Mouse (Mus musculus): ENCODE data around the gene St6galnac3.
"Not testable (repeated sequence)": the region's sequence is repeated elsewhere in the genome, so short reads cannot be mapped to it uniquely, and the experiment has no call there.

Gene St6galnac3

GRCm38 (mm10) chr3:153414132-153414531 lies 310.8 kb downstream of the St6galnac3 start:
- no peak for DNase-seq (ENCODE audit: extremely low spot score, low spot score)

DNA sequence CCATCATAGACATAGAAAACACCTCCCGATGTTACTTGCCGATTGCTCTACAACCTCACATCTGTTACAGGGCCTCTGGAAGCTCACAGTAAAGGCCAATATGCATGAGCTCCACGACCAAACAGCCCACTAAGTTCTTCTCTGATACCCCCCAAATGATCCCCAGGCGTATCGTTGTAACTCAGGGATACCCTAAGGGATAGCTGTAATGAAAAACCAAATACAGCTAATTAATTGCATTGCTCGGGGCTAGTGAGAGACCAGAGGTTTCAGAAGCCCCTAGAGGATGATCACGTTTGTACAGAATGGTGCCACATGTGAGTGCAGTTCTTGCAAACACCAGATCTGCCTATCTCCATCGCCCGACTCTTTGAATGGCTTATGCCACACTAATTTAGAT lies 315.7 kb downstream of the St6galnac3 start:
- no peak for DNase-seq (ENCODE audit: extremely low spot score, low spot score)

GRCm38 (mm10) chr3:153408361-153408760 lies 316.6 kb downstream of the St6galnac3 start:
- no peak for DNase-seq (ENCODE audit: extremely low spot score, low spot score)

GRCm38 (mm10) chr3:153407698-153408097 lies 317.3 kb downstream of the St6galnac3 start:
- DNase-seq (ENCODE audit: extremely low spot score, low spot score), result no peak

GRCm38 (mm10) chr3:153406858-153407257 lies 318.1 kb downstream of the St6galnac3 start:
- DNase-seq (ENCODE audit: extremely low spot score, low spot score), result no peak

GRCm38 (mm10) chr3:153406220-153406619 lies 318.8 kb downstream of the St6galnac3 start:
- DNase-seq (ENCODE audit: extremely low spot score, low spot score), result no peak

GRCm38 (mm10) chr3:153405643-153406042 lies 319.3 kb downstream of the St6galnac3 start:
- DNase-seq (ENCODE audit: extremely low spot score, low spot score), result no peak

- no peak for DNase-seq (ENCODE audit: extremely low spot score, low spot score)
Measured at GRCm38 (mm10) chr3:153400259-153400658, 324.7 kb downstream of the St6galnac3 start.

GRCm38 (mm10) chr3:153399574-153399973 lies 325.4 kb downstream of the St6galnac3 start:
- DNase-seq (ENCODE audit: extremely low spot score, low spot score), result no peak

DNA sequence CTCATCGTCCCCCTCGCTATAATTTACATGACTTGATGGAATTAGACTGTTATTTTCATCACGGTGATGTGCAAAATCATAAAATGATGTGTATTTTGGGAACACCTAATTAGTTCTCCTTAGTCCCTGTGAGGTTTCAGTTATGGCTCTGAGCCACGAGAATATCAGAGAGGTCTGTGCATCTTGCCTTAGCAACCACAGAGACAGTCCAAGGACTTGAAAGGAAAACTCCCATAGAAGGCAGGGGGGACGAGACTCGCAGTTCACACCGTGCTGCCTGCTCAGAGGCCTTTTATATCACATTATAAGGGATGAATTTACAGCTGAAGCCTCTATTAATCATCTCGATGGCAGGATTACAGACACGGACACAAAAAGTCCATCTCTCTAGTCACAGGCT lies 327.2 kb downstream of the St6galnac3 start:
- no peak for DNase-seq (ENCODE audit: extremely low spot score, low spot score)

DNA sequence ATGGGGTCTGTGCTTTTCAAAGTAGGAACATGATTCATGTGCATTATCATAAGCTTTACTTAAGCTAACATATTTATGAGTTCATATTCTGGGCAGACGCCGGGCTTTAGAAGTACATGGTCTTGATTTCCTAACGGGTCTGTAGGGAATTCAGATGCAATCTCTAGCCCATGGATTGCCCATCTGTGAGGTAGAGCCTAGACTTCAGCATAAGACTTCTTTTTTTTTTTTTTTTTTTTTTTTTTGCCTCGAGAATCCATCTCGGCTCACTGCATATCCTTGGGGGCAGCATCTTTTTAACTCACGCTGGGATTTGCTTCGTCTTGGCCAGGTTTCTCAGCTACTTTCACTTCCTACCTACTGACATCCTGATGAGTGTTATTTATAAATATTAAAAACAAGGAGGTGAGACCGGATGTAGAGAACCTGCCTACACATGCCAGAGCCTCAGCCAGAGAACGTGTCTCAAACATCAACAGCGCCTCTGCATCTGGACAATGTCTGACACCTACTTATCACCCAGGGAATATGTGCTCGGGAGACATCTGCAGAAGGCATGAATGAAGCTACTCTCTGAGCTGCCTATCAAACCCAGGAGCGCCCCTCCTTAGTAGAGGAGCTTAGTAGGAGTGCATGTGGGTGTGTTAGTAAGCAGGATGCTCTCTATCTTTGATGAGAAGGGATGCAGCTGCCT lies 328.5 kb downstream of the St6galnac3 start:
- DNase-seq (ENCODE audit: extremely low spot score, low spot score), result no peak

DNA sequence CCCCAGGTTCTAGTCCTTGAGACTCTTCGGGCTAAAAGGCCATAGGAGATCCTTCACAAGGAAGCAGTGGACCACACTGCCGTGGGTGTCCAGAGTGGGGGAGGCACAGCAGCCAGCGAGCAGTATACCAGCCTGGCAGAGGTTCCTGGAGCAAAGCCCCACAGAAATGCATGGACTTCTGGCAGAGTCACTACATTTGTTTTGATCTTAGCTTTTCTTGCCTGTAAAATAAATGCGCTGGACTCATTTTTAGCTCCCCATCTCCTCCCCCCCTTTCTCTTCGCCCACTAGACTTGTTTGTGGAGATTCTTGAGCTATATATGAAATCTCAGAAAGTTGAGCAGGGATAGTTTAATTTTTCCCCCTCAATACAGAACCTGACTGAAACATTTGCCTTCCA lies 329.6 kb downstream of the St6galnac3 start:
- DNase-seq (ENCODE audit: extremely low spot score, low spot score), result no peak

DNA sequence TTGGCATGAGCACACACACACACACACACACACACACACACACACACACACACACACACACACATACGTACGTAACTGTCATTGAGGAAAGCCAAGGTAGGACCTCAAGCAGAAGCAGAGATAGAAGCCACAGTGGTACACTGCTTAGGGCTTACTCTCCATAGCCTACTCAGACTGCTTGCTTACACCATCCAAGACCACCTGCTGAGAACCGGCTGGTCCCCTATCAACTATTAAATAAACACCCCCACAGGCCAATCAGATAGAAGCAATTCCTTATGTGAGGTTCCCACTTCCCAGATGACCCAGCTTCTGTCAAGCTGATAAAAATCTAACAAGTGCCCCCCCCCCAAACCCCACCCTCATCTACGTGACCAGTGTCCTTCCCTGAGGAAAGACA lies 330.2 kb downstream of the St6galnac3 start:
- no peak for DNase-seq (ENCODE audit: extremely low spot score, low spot score)

DNA sequence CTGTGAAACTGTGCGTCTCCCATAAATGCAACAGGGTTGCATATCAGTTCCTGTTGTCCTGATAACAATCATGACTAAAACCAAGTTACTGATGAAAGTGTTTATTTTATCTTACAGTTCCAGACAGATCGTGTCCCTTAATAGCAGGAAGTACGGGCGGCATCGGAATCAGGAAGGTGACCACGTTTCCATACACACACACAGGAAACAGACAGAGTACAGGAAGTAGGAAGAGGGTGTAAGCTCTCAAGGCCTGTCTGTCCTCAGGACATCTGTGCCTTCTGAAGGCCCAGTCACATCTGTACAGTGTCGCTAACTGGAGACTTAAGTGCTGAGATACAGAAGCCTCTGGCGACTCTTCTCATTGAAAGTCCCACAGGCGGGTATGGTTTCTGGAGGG lies 330.8 kb downstream of the St6galnac3 start:
- no peak for DNase-seq (ENCODE audit: extremely low spot score, low spot score)

DNA sequence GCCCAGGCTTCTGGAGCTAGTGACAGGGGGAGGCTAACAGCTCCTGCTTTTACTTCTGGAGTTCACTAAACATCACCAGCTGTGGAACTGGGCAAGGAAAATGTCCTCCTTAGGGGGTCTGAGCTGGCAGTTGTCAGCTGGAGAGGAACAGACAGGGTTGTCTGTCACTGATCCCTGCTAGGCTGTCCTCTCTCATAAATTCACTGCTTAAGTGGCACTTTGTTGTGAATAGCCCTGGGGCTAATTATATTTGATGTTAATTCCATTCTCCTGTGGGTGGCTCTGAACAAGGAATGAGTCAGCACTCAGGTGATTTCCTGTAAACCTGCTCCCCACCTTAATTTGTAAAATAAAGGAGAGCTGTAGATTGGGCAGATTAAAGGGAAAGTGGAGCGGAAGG lies 333.5 kb downstream of the St6galnac3 start:
- not testable (repeated sequence) for DNase-seq (ENCODE audit: extremely low spot score, low spot score)

DNA sequence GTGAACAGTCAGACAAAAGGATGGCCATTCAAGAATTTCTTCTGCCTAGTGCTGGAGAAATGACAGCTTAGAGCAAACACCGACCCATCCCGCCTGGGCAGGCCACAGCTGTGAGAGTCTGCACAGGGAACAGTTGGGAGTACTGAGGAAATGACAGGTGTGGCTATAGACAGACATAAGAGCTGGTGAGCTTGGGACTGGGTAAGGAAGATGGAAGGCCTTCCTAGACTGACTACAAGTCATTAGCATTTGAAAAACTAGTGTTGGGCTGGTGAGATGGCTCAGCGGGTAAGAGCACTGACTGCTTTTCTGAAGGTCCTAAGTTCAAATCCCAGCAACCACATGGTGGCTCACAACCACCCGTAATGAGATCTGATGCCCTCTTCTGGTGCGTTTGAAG lies 340.3 kb downstream of the St6galnac3 start:
- not testable (repeated sequence) for DNase-seq (ENCODE audit: extremely low spot score, low spot score)

DNA sequence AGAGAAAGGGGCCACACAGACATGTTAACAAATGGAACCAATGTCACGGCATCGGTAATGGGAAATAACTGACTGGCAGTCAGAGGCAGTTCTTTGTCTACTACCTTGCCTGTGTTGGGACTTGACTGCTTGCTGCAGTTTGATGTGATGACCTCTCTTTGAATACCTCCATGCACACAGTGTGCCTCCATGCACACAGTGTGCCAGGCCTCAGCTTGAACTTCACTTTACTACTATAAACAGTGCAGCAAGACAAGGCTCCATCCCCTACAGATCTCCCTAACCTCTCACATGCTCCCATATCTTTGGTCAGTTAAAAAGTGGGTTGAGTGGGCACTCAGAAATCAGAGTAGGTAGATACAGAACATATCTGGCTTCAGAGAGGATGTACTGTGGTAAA lies 341.3 kb downstream of the St6galnac3 start:
- no peak for DNase-seq (ENCODE audit: extremely low spot score, low spot score)

- no peak for DNase-seq (ENCODE audit: extremely low spot score, low spot score)
Measured at GRCm38 (mm10) chr3:153365057-153365755, 359.8 kb downstream of the St6galnac3 start.

DNA sequence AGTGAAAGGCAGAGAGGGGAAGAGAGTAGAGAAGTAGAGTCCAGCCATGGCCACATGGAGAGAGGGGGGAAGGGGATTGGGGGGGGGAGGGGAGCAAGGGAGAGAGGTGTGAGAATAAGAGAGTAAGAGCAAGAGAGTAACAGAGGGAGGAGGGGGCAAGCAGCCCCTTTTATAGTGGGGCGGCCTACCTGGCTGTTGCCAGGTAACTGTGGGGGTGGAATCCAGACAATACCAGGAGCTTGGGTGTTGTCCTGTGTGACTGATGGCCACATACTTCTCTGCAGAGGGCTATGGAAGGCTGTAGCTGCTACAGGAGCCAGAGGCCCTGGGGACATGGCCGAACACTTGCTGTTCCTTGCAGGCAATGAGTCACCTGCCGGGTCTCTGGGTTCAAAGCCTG lies 360.6 kb downstream of the St6galnac3 start:
- DNase-seq (ENCODE audit: extremely low spot score, low spot score), result no peak

DNA sequence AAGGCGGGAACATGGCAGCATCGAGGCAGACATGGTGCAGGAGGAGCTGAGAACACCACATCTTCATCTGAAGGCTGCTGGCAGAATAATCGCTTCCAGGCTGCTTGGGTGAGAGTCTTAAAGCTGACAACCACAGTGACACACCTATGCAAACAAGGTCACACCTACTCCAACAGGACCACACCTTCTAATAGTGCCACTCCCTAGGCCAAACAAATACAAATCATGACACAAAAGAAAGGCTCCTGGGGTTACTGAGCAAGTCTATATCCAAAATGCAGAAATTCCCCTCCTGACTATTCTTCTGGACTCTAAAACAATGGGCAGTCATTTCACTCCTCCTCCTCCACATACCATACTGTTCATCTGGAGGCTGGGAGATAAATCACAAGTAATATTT lies 365.0 kb downstream of the St6galnac3 start:
- no peak for DNase-seq (ENCODE audit: extremely low spot score, low spot score)

DNA sequence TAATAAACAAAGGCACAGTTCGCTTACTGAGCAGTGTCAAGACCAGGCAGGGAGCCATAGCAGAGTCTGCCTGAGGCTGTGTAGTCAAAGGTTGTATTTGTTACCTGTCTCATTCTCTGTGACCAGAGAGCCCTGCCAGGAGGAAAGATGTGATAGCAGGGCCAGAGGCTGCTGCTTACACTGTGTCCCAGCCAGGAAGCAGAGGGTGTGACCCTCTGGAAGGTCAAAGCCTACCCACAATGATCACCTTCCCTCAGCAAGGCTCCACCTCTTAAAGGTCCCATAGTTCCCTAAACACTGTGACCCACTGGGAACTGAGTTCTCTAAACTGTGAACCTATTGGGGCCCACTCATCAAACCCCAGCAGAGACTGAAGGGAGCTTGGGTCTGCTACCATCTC lies 368.9 kb downstream of the St6galnac3 start:
- no peak for DNase-seq (ENCODE audit: extremely low spot score, low spot score)

GRCm38 (mm10) chr3:153354988-153355297 lies 370.0 kb downstream of the St6galnac3 start:
- DNase-seq (ENCODE audit: extremely low spot score, low spot score), result no peak

Measured in neural tube, embryonic 10.5 days (tissue).